Mouse (Mus musculus): ENCODE results near the gene Prkaa2. TPM values are rescaled to one million over a fixed set of nuclear protein-coding genes. Genes with fewer than 3 reads are reported as not detected.
A peak's percentile ranks its signal among the peaks of the same experiment; 100 is the strongest.

Prkaa2 gene
- polyA plus RNA-seq, 1 experiment from 2014 or later: 1.2 TPM

- Histone ChIP-seq H3K27ac (ENCODE audit: low read depth) (no peak overlapping the region), H3K27me3 (ENCODE audit: insufficient read depth, low read length) (no peaks in the 10 kb centered on the region), H3K36me3 (ENCODE audit: insufficient read depth) (no peaks in the 10 kb centered on the region), H3K9ac (no peak overlapping the region), H3K4me2 (no peak overlapping the region), H3K9me3 (ENCODE audit: low read depth, low read length) (no peaks in the 10 kb centered on the region), H3K4me1 (ENCODE audit: insufficient read depth) (no peaks in the 10 kb centered on the region), H3K4me3 (ENCODE audit: low read depth, low read length) (no peak overlapping the region)
- ATAC-seq (ENCODE audit: insufficient read depth): no peak
- WGBS: 85% methylated on average over 3 of the region's 3 CpGs
- TF ChIP-seq CTCF (IDR thresholded peaks at IDR 0.05; ENCODE audit: low read depth): no peak
- peak; percentile 7 for DNase-seq
Observed at GRCm38 (mm10) chr4:105071761-105072427, 37.8 kb downstream of the Prkaa2 start.

GRCm38 (mm10) chr4:105070982-105071381, 38.7 kb downstream of the Prkaa2 start:
- no peak overlapping the region for H3K4me3 ChIP-seq (ENCODE audit: low read depth, low read length)
- 20% methylated on average over 3 of the region's 3 CpGs for WGBS
- H3K4me1 ChIP-seq (ENCODE audit: insufficient read depth): no peaks in the 10 kb centered on the region
- no peak overlapping the region for H3K27ac ChIP-seq (ENCODE audit: low read depth)
- H3K9ac ChIP-seq: no peak overlapping the region
- DNase-seq (peak; percentile 85), ATAC-seq (ENCODE audit: insufficient read depth) (no peak)
- peak; percentile 70 for TF ChIP-seq CTCF (IDR thresholded peaks at IDR 0.05; ENCODE audit: low read depth)
- H3K9me3 ChIP-seq (ENCODE audit: low read depth, low read length): no peaks in the 10 kb centered on the region
- no peak overlapping the region for H3K4me2 ChIP-seq
- H3K36me3 ChIP-seq (ENCODE audit: insufficient read depth): no peaks in the 10 kb centered on the region
- no peaks in the 10 kb centered on the region for H3K27me3 ChIP-seq (ENCODE audit: insufficient read depth, low read length)

GRCm38 (mm10) chr4:105051291-105051690, 58.4 kb downstream of the Prkaa2 start:
- Histone ChIP-seq H3K27me3 (ENCODE audit: insufficient read depth, low read length) (no peaks in the 10 kb centered on the region), H3K36me3 (ENCODE audit: insufficient read depth) (no peaks in the 10 kb centered on the region), H3K27ac (ENCODE audit: low read depth) (no peak overlapping the region), H3K9me3 (ENCODE audit: low read depth, low read length) (no peaks in the 10 kb centered on the region), H3K4me1 (ENCODE audit: insufficient read depth) (no peaks in the 10 kb centered on the region), H3K4me2 (no peak overlapping the region), H3K9ac (no peak overlapping the region), H3K4me3 (ENCODE audit: low read depth, low read length) (no peak overlapping the region)
- no peak for ATAC-seq (ENCODE audit: insufficient read depth)
- no peak for TF ChIP-seq CTCF (IDR thresholded peaks at IDR 0.05; ENCODE audit: low read depth)
- WGBS: 91% methylated on average over 5 of the region's 5 CpGs
- no peak for DNase-seq

GRCm38 (mm10) chr4:105050041-105050440, 59.6 kb downstream of the Prkaa2 start:
- no peaks in the 10 kb centered on the region for H3K27me3 ChIP-seq (ENCODE audit: insufficient read depth, low read length)
- no peak overlapping the region for H3K4me2 ChIP-seq
- H3K4me3 ChIP-seq (ENCODE audit: low read depth, low read length): no peak overlapping the region
- no peak for ATAC-seq (ENCODE audit: insufficient read depth)
- H3K4me1 ChIP-seq (ENCODE audit: insufficient read depth): no peaks in the 10 kb centered on the region
- no peak for TF ChIP-seq CTCF (IDR thresholded peaks at IDR 0.05; ENCODE audit: low read depth)
- H3K27ac ChIP-seq (ENCODE audit: low read depth): no peak overlapping the region
- H3K9me3 ChIP-seq (ENCODE audit: low read depth, low read length): no peaks in the 10 kb centered on the region
- 67% methylated on average over 1 of the region's 1 CpGs for WGBS
- H3K36me3 ChIP-seq (ENCODE audit: insufficient read depth): no peaks in the 10 kb centered on the region
- no peak overlapping the region for H3K9ac ChIP-seq
- DNase-seq: no peak

- no peak for ATAC-seq (ENCODE audit: insufficient read depth)
- Histone ChIP-seq H3K27me3 (ENCODE audit: insufficient read depth, low read length) (no peaks in the 10 kb centered on the region), H3K36me3 (ENCODE audit: insufficient read depth) (no peaks in the 10 kb centered on the region), H3K4me1 (ENCODE audit: insufficient read depth) (no peaks in the 10 kb centered on the region), H3K4me3 (ENCODE audit: low read depth, low read length) (no peak overlapping the region), H3K27ac (ENCODE audit: low read depth) (no peak overlapping the region), H3K4me2 (no peak overlapping the region), H3K9ac (no peak overlapping the region), H3K9me3 (ENCODE audit: low read depth, low read length) (no peaks in the 10 kb centered on the region)
- TF ChIP-seq CTCF (IDR thresholded peaks at IDR 0.05; ENCODE audit: low read depth): peak; percentile 33
- DNase-seq: peak; percentile 82
Observed at GRCm38 (mm10) chr4:105034259-105034658, 75.4 kb downstream of the Prkaa2 start.

GRCm38 (mm10) chr4:105033153-105033552, 76.5 kb downstream of the Prkaa2 start:
- Histone ChIP-seq H3K4me3 (ENCODE audit: low read depth, low read length) (no peak overlapping the region), H3K36me3 (ENCODE audit: insufficient read depth) (no peaks in the 10 kb centered on the region), H3K27ac (ENCODE audit: low read depth) (no peak overlapping the region), H3K4me1 (ENCODE audit: insufficient read depth) (no peaks in the 10 kb centered on the region), H3K9me3 (ENCODE audit: low read depth, low read length) (no peaks in the 10 kb centered on the region), H3K27me3 (ENCODE audit: insufficient read depth, low read length) (no peaks in the 10 kb centered on the region), H3K9ac (no peak overlapping the region), H3K4me2 (no peak overlapping the region)
- DNase-seq: peak; percentile 26
- 53% methylated on average over 7 of the region's 7 CpGs for WGBS
- no peak for ATAC-seq (ENCODE audit: insufficient read depth)
- no peak; the same call in 1 of the 2 replicates for TF ChIP-seq CTCF (IDR thresholded peaks at IDR 0.05; ENCODE audit: low read depth)

- Histone ChIP-seq H3K27me3 (ENCODE audit: insufficient read depth, low read length) (no peaks in the 10 kb centered on the region), H3K9ac (no peak overlapping the region), H3K9me3 (ENCODE audit: low read depth, low read length) (no peaks in the 10 kb centered on the region), H3K4me2 (no peak overlapping the region), H3K4me3 (ENCODE audit: low read depth, low read length) (no peak overlapping the region), H3K4me1 (ENCODE audit: insufficient read depth) (no peaks in the 10 kb centered on the region), H3K36me3 (ENCODE audit: insufficient read depth) (no peaks in the 10 kb centered on the region), H3K27ac (ENCODE audit: low read depth) (no peak overlapping the region)
- ATAC-seq (ENCODE audit: insufficient read depth) (no peak), DNase-seq (no peak)
- WGBS: 47% methylated on average over 8 of the region's 8 CpGs
- no peak for TF ChIP-seq CTCF (IDR thresholded peaks at IDR 0.05; ENCODE audit: low read depth)
Observed at GRCm38 (mm10) chr4:105031104-105031503, 78.6 kb downstream of the Prkaa2 start.
